Mouse (Mus musculus) kidney, embryonic 16.5 days (tissue): ENCODE measurements at regions not wholly inside any gene's neighbourhood (a gene's known extent, or its start where the extent isn't known, plus 50 kb on each side); places are given as distances from the start of the nearest gene placed in this dataset.

Source experiments
- ATAC-seq: fragments of 200-750 bp; cut with Nextera tagmentation; 2 replicates; pipeline ENCODE4 v1.8.0; 2017; ENCODE audit warnings: moderate TSS enrichment; ENCODE audit not compliant: low FRiP score, low TSS enrichment
- H3K27ac ChIP-seq: fragments of 300-500 bp; sonication (generic); 2 replicates; pipeline ENCODE4 v1.5.1; 2014; ENCODE audit warnings: low read length
- H3K27me3 ChIP-seq: fragments of 300-500 bp; sonication (generic); 2 replicates; pipeline ENCODE4 v1.6.1; 2014; ENCODE audit warnings: low read length, control low read depth, mixed read lengths; ENCODE audit not compliant: insufficient read depth
- H3K36me3 ChIP-seq: fragments of 300-500 bp; sonication (generic); 2 replicates; pipeline ENCODE4 v1.6.1; 2014; ENCODE audit warnings: low read length, control low read depth, mixed read lengths; ENCODE audit not compliant: insufficient read depth
- H3K4me1 ChIP-seq: fragments of 300-500 bp; sonication (generic); 2 replicates; pipeline ENCODE4 v1.6.1; 2014; ENCODE audit warnings: low read length, control low read depth, mixed read lengths; ENCODE audit not compliant: insufficient read depth
- H3K4me2 ChIP-seq: fragments of 300-500 bp; sonication (generic); replicated peaks from 2 replicates; pipeline ENCODE4 v1.6.1; 2014; ENCODE audit warnings: low read depth, low read length
- H3K4me3 ChIP-seq: fragments of 300-500 bp; sonication (generic); 2 replicates; pipeline ENCODE4 v1.5.1; 2014; ENCODE audit warnings: mild to moderate bottlenecking, low read length
- H3K9ac ChIP-seq: fragments of 300-500 bp; sonication (generic); replicated peaks from 2 replicates; pipeline ENCODE4 v1.6.1; 2014; ENCODE audit warnings: low read length
- H3K9me3 ChIP-seq: fragments of 300-500 bp; sonication (generic); 2 replicates; pipeline ENCODE4 v1.6.1; 2016; ENCODE audit warnings: low read length, control low read depth
- WGBS: fragments of 180-500 bp; shearing (Covaris S2); extraction: QIAGEN DNeasy Blood & Tissue Kit; methylation state at CpG from one replicate; pipeline ENCODE4 v1.1.7; 2014; 5-methylcytosine and 5-hydroxymethylcytosine counted together

DNA sequence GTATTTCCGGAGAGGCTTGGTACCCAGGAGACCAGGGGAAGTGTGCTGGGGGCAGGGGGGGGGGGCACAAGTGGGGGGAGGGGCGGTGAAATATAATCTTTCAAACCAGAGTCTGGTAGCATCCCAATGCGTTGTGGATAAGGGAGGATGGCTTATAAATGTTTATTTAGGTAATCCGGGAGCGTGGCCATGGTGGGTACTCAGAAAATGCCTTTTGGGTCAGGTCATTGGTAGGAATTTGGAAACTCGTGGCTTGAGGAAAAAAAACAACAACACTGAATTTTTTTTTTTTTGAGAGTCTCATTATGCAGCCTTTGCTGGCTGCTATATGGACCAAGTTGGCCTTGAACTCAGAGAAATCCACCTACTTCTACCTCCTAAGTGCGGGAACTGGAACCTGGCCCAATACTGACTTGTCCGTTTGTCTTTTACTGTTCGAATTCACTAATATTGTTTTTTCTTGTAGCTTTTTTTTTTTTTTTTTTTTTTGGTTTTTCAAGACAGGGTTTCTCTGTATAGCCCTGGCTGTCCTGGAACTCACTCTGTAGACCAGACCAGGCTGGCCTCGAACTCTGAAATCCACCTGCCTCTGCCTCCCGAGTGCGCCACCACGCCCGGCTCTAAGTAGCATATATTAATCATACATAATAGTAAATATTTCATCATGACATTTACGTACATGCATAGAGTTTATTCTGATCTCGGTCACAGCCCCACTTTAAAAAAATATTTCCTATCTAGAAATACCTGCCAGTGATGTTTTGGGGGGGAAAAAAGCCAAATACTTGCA lies 52.8 kb upstream of the Pim1 start:
- no peak for ATAC-seq
- WGBS, result 27% methylated on average over 16 of the region's 16 CpGs
- H3K4me1 ChIP-seq, result peaks cover 26% of the 10 kb centered on the region
- H3K9me3 ChIP-seq, result no peaks in the 10 kb centered on the region
- H3K27me3 ChIP-seq, result no peaks in the 10 kb centered on the region
- peak overlapping the region; percentile 85 for H3K27ac ChIP-seq
- H3K4me2 ChIP-seq, result peak overlapping the region; percentile 66
- H3K36me3 ChIP-seq, result no peaks in the 10 kb centered on the region
- peak overlapping the region; percentile 59 for H3K9ac ChIP-seq
- peak overlapping the region; percentile 45 for H3K4me3 ChIP-seq

DNA sequence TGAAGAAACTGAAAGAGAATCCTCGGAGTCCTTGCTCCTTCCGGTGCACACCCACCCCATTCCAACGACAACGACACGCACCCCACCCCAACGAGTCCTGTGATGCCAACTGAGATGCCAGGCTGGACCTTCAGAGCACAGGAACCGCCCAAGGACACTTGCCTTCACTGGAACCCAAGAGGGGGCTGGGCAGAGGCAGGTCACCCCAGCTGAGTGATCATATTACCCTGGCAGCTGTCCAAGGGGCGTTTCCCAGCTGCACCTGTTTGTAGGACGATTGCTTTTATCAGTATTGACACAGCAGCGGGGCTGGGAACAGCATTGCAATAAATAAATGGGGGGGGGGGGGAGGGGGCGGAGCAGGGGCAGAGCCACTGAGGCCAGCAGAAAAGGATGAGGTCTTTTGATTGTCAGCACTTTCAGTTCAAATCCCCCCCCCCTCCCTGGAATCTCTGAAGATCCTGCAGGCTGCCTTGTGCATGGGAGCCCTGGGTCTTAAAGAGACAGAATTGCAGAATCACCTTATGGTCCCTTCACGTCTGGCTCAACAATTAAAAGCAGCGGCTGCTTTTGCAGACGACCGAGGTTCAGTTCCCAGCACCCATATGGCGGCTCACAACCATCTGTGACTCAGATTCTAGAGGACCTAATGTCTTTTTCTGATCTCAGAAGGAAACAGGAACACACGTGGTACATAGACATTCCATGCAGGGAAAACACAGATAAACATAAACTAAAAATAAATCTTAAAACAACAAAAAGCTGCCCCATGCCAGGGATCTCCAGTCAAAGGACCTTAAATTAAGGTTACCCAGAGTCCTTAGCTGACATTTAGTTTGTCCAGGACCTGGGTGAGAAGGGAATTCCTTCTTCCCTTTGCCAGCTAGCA lies 52.0 kb upstream of the Pim1 start:
- WGBS, result 16% methylated on average over 17 of the region's 17 CpGs

DNA sequence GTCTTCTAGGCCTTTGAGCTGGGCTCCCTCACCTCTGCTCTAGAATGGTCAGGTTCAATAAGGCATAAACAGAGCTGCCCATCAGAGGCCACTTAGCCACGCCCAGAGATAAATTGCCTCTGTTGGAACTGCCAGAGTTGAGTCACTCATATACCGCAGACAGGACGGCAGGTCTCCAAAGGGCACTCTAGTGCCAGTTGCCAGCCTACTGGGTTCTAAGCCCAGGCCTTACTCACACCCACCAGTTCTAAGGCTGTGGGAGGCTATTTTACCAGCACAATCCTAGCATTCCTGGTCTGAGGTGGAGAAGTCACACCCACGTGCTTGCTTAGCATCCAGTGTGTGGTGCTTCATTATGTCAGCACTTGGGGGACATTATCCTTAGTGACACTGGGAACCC lies 50.6 kb upstream of the Pim1 start:
- Histone ChIP-seq H3K4me2 (no peak overlapping the region), H3K4me1 (peaks cover 31% of the 10 kb centered on the region), H3K4me3 (no peak overlapping the region), H3K36me3 (no peaks in the 10 kb centered on the region), H3K27ac (no peak overlapping the region), H3K9me3 (no peaks in the 10 kb centered on the region), H3K27me3 (no peaks in the 10 kb centered on the region), H3K9ac (no peak overlapping the region)
- 61% methylated on average over 4 of the region's 4 CpGs for WGBS
- ATAC-seq, result no peak

More for the DNA sequence above, 52.0 kb upstream of the Pim1 start:
- H3K9me3 ChIP-seq, result no peaks in the 10 kb centered on the region
- no peaks in the 10 kb centered on the region for H3K27me3 ChIP-seq
- peak overlapping the region; percentile 43 for H3K4me2 ChIP-seq
- H3K9ac ChIP-seq, result no peak overlapping the region
- ATAC-seq, result 0 out of 2 replicates have a peak, but pooled peaks have one; percentile 13
- peak overlapping the region; percentile 34; the same call in 1 of the 2 replicates for H3K27ac ChIP-seq
- peaks cover 26% of the 10 kb centered on the region for H3K4me1 ChIP-seq
- H3K36me3 ChIP-seq, result no peaks in the 10 kb centered on the region
- 0 out of 2 replicates have a peak overlapping the region, but pooled peaks have one; percentile 12 for H3K4me3 ChIP-seq

DNA sequence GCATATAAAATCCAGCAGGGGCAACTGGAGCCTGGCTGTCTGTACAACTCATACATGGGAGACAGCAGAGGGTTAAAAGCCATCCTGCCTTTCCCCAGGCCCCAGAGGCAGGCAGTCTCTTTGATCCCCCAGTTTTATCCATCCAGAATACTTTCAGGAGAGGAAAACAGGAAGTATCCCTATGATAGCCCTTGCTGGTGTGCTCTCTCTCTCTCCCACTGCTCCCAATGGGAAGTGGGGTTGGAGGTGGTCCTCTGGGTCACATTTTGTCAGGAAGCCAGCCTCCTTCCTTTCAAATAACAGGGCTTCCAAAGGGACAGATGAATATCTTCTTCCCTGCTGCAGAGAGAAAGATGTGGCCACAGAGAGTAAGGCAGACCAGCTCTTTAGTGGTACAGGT lies 50.1 kb upstream of the Pim1 start:
- no peaks in the 10 kb centered on the region for H3K27me3 ChIP-seq
- H3K27ac ChIP-seq, result no peak overlapping the region
- peaks cover 36% of the 10 kb centered on the region for H3K4me1 ChIP-seq
- no peak overlapping the region for H3K4me3 ChIP-seq
- ATAC-seq, result no peak
- no peaks in the 10 kb centered on the region for H3K9me3 ChIP-seq
- no peaks in the 10 kb centered on the region for H3K36me3 ChIP-seq
- H3K9ac ChIP-seq, result no peak overlapping the region
- H3K4me2 ChIP-seq, result no peak overlapping the region
